Mouse (Mus musculus) G1E (cell line): Measurements from ENCODE around the gene Map7. TPM values are rescaled to one million over a fixed set of nuclear protein-coding genes. Genes with fewer than 3 reads are reported as not detected.

ENCODE experiments used
- ATAC-seq: 2 replicates; pipeline ENCODE4 v1.8.0; 2016; ENCODE audit warnings: mild to moderate bottlenecking; ENCODE audit not compliant: insufficient number of reproducible peaks, poor library complexity, low FRiP score, severe bottlenecking; ENCODE audit errors: extremely low read depth
- DNase-seq: peaks from one replicate; pipeline ENCODE4 v3.0.0; 2012; ENCODE audit warnings: low spot score
- H3K27me3 ChIP-seq: 2 replicates; pipeline ENCODE4 v1.6.1; 2012; ENCODE audit warnings: mild to moderate bottlenecking, low read length, inconsistent platforms; ENCODE audit not compliant: insufficient read depth
- H3K36me3 ChIP-seq: replicated peaks from 2 replicates; pipeline ENCODE3; 2012; ENCODE audit warnings: mild to moderate bottlenecking, inconsistent platforms
- H3K4me1 ChIP-seq: 2 replicates; pipeline ENCODE4 v1.6.1; 2012; ENCODE audit warnings: low read depth, low read length, inconsistent platforms, mixed read lengths; ENCODE audit not compliant: insufficient read depth
- H3K4me3 ChIP-seq: 2 replicates; pipeline ENCODE4 v1.5.1; 2012; ENCODE audit warnings: low read depth, mild to moderate bottlenecking, inconsistent platforms, low read length, moderate library complexity, mixed read lengths
- H3K9me3 ChIP-seq: replicated peaks from 2 replicates; pipeline ENCODE4 v1.6.1; 2012; ENCODE audit warnings: inconsistent platforms
- CTCF ChIP-seq: IDR thresholded peaks from 2 replicates; pipeline ENCODE4 v1.5.1; 2012; ENCODE audit warnings: low read depth, low read length, inconsistent platforms, mixed read lengths
- GATA1 ChIP-seq: IDR thresholded peaks from 2 replicates; pipeline ENCODE4 v1.6.1; 2012; ENCODE audit warnings: borderline replicate concordance, low read length, inconsistent platforms, mixed read lengths
- GATA2 ChIP-seq: IDR thresholded peaks from 2 replicates; pipeline ENCODE4 v1.6.1; 2012; ENCODE audit warnings: low read depth, low read length, inconsistent platforms, borderline replicate concordance
- POLR2AphosphoS5 ChIP-seq: IDR thresholded peaks from 2 replicates; pipeline ENCODE4 v1.6.1; 2012; ENCODE audit warnings: low read depth, low read length, inconsistent platforms; ENCODE audit not compliant: insufficient replicate concordance
- TAL1 ChIP-seq: conservative IDR thresholded peaks from 2 replicates; pipeline ENCODE4 v1.6.1; 2012; ENCODE audit warnings: low read depth, low read length, inconsistent platforms, mixed read lengths
- polyA plus RNA-seq: library from polyadenylated mRNA; stranded (reverse); fragments of >175 nt; gene quantifications from 2 replicates; pipeline ENCODE4 v1.2.3, GENCODE M21; 2012
- total RNA-seq, 2 experiments: library from RNA; stranded (forward) in 1 of 2; stranded (reverse) in 1 of 2; fragments of 200-1000 nt in 1 of 2; fragments of >200 nt in 1 of 2; fragmentation: Nextera tagmentation in 1 of 2; gene quantifications; 2 replicates each; pipeline ENCODE4 v1.2.3; 2014 to 2017

The Map7 gene
- total and polyA plus RNA-seq, 3 experiments, result 2.5 to 2.6 TPM; not detected in 1

DNA sequence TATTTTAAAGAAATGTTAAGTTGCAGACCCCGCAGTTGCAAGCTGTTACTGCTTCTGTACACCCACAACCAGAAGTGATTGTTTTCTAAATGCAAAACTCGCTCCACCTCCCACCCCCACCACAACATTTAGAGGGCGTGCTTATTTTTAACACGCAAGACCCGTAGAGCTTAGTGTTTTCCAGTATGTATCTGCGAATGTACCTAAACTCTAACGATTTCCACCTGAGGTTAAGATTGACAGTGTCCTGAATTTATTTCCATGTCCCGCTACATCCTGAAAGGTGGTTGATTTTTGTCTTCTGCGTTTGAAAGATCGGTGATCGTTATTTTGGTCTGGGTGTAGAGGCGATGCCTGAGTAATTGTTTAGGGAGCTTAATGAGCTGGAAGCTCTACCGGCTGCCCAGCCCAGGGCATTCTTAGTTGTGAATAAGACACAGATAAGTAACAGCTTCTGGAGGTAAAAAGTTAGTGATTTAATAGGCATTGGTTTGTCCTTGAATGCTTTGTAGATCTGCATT is 1.6 kb downstream of the Map7 start:
- Histone ChIP-seq H3K36me3 (no peaks in the 10 kb centered on the region), H3K9me3 (peaks cover 12% of the 10 kb centered on the region), H3K4me1 (peaks cover 15% of the 10 kb centered on the region), H3K27me3 (peaks cover 8% of the 10 kb centered on the region; the same call in 1 of the 2 replicates), H3K4me3 (peak overlapping the region; percentile 73)
- no peak for TF ChIP-seq POLR2AphosphoS5
- no peak for TF ChIP-seq TAL1
- TF ChIP-seq CTCF, result no peak
- ATAC-seq (no peak), DNase-seq (no peak)

DNA sequence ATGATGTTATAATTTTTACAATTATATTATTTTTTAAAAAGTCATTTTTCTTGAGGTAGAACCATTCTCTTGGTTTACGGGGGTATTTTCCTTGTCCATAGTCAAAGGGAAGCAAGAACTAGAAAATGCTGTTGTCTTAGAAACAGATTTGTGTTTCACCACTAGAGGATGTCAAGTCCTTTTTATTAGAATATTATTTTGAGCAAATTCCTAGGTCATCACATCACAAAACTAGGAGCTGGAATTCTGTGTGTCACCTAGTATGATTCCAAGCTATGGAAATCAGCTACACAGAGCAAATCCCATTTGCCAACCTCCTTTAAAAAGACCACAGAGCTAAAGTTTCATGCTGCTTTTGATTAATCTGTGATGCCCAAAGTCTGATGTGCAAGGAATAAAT is 3.9 kb downstream of the Map7 start:
- ATAC-seq (no peak), DNase-seq (no peak)
- no peak for TF ChIP-seq CTCF
- TF ChIP-seq GATA2, result no peak
- no peak for TF ChIP-seq POLR2AphosphoS5
- TF ChIP-seq TAL1, result no peak
- no peaks in the 10 kb centered on the region for H3K36me3 ChIP-seq
- H3K9me3 ChIP-seq, result peaks cover 12% of the 10 kb centered on the region
- H3K4me3 ChIP-seq, result no peak overlapping the region
- peaks cover 8% of the 10 kb centered on the region; the same call in 1 of the 2 replicates for H3K27me3 ChIP-seq
- peaks cover 18% of the 10 kb centered on the region for H3K4me1 ChIP-seq

- no peak overlapping the region for H3K4me3 ChIP-seq
- TF ChIP-seq POLR2AphosphoS5, result no peak
- no peak for TF ChIP-seq CTCF
- no peak for TF ChIP-seq GATA1
- TF ChIP-seq GATA2, result no peak
- no peak for TF ChIP-seq TAL1
- peaks cover 4% of the 10 kb centered on the region; the same call in 1 of the 2 replicates for H3K27me3 ChIP-seq
- DNase-seq, result no peak
- H3K4me1 ChIP-seq, result peaks cover 11% of the 10 kb centered on the region
- ATAC-seq, result no peak
- peaks cover 10% of the 10 kb centered on the region for H3K9me3 ChIP-seq
- no peaks in the 10 kb centered on the region for H3K36me3 ChIP-seq
Measured at GRCm38 (mm10) chr10:20153507-20153906, 5.2 kb downstream of the Map7 start.

GRCm38 (mm10) chr10:20155401-20155800 is 7.1 kb downstream of the Map7 start:
- DNase-seq, result no peak
- Histone ChIP-seq H3K9me3 (no peaks in the 10 kb centered on the region), H3K4me3 (no peak overlapping the region), H3K4me1 (peaks cover 3% of the 10 kb centered on the region; the same call in 1 of the 2 replicates), H3K36me3 (no peaks in the 10 kb centered on the region), H3K27me3 (peaks cover 5% of the 10 kb centered on the region; the same call in 1 of the 2 replicates)
- ATAC-seq, result no peak
- TF ChIP-seq GATA2 (no peak), CTCF (no peak), POLR2AphosphoS5 (no peak), GATA1 (no peak), TAL1 (no peak)

DNA sequence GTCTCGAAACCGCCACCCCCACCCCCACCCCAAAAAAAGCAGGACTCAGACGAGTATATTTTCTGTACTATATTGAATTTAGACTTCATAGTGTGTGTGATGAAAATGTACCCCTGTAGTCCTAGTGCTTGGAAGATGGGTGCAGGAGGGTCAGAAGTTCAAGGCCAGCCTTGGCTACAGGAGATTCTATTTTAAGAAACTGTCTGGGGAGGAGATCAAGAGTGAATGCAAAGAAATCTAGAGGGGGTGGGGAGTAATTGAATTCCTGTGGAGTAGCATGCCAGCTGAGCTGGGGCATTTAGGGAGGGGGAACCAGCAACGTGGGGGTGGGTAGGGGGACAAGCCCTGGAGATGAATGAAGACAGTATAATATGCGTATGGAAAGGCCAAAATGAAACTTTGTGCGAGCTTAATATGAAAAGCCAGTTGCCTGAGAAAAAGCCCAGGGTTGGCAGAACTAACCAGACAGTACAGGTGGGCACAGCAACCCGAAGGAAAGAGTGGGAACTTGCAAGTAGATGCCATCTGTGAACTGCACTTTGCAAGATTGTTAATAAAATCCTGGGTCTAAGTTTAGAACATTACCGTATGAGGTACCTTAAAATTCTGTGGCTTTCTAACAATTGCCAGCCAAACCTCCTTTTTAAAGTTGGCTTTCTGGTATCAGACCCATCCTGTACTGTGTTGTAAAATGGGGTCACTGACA is 8.9 kb downstream of the Map7 start:
- ATAC-seq (no peak), DNase-seq (no peak)
- Histone ChIP-seq H3K27me3 (peaks cover 5% of the 10 kb centered on the region; the same call in 1 of the 2 replicates), H3K9me3 (no peaks in the 10 kb centered on the region), H3K4me1 (peaks cover 17% of the 10 kb centered on the region), H3K36me3 (no peaks in the 10 kb centered on the region), H3K4me3 (no peak overlapping the region)
- TF ChIP-seq CTCF (no peak), GATA2 (no peak), GATA1 (no peak), TAL1 (no peak), POLR2AphosphoS5 (no peak)

GRCm38 (mm10) chr10:20158756-20159155 is 10.5 kb downstream of the Map7 start:
- Histone ChIP-seq H3K4me1 (peaks cover 17% of the 10 kb centered on the region), H3K9me3 (no peaks in the 10 kb centered on the region), H3K4me3 (no peak overlapping the region), H3K27me3 (peaks cover 5% of the 10 kb centered on the region; the same call in 1 of the 2 replicates), H3K36me3 (no peaks in the 10 kb centered on the region)
- ATAC-seq, result no peak
- DNase-seq, result no peak
- TF ChIP-seq GATA2 (no peak), GATA1 (no peak), POLR2AphosphoS5 (no peak)

DNA sequence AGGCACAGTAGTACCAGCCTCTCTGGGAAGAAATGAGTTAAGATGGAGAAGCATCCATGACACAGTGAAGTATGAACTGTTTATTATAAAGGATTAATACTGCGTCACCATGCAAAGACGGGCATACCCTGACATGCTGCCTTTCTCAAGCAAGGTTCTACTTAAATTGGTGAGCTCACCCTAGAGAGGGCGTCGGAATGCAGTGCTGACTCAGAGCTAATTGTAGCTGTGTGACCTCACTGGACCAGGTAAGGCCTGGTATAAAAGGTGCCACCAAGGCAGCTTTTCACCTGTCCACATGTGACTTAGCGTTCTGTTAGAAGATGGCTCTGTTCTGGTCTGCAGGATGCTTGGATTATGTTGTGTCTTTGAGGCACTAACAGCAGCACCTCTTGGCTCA is 11.0 kb downstream of the Map7 start:
- ATAC-seq (no peak), DNase-seq (no peak)
- Histone ChIP-seq H3K4me1 (peaks cover 17% of the 10 kb centered on the region), H3K36me3 (no peaks in the 10 kb centered on the region), H3K4me3 (no peak overlapping the region), H3K9me3 (no peaks in the 10 kb centered on the region), H3K27me3 (peaks cover 5% of the 10 kb centered on the region; the same call in 1 of the 2 replicates)
- TF ChIP-seq POLR2AphosphoS5 (no peak), GATA2 (no peak), CTCF (no peak), GATA1 (no peak), TAL1 (no peak)
